In genomic region chr4:155595777-155596176, GRCm38 (mm10) we compare ENCODE assay signal across 22 mouse cellular contexts. TPM values are rescaled to one million over a fixed set of nuclear protein-coding genes. Genes with fewer than 3 reads are reported as not detected.
"Had no signal": no experiment of that assay in that cellular context is flagged by ENCODE, and none has a peak within 500 bp of the region (broad histone marks: within the 10 kb centered on the region; RNA-seq: fewer than 3 reads in every experiment).

No protein-coding gene starts in this region.

- H3K36me3 ChIP-seq: lung, embryonic 15.5 days; stomach, embryonic 15.5 days had no signal

- DNase-seq: kidney, adult 18-20 months; kidney, postnatal 10 days; kidney, postnatal 4 days; right cerebral cortex, postnatal 14 days; thymus, adult 2 months; thymus, postnatal 25 days had no signal

- H3K27me3 ChIP-seq: limb, embryonic 12.5 days; liver, embryonic 15.5 days; lung, embryonic 15.5 days; midbrain, embryonic 13.5 days; neural tube, embryonic 12.5 days; stomach, embryonic 15.5 days had no signal

- ATAC-seq: midbrain, embryonic 13.5 days had no signal

- H3K4me3 ChIP-seq: layer of hippocampus, adult 2 months; limb, embryonic 12.5 days; liver, embryonic 15.5 days; lung, embryonic 15.5 days; midbrain, embryonic 13.5 days; neural tube, embryonic 12.5 days; stomach, embryonic 15.5 days had no signal

- H3K9ac ChIP-seq: limb, embryonic 12.5 days; liver, embryonic 15.5 days; lung, embryonic 15.5 days; midbrain, embryonic 13.5 days; neural tube, embryonic 12.5 days; stomach, embryonic 15.5 days had no signal

- H3K27ac ChIP-seq: layer of hippocampus, adult 2 months; limb, embryonic 12.5 days; liver, embryonic 15.5 days; lung, embryonic 15.5 days; midbrain, embryonic 13.5 days; neural tube, embryonic 12.5 days; stomach, embryonic 15.5 days had no signal

- H3K4me2 ChIP-seq: limb, embryonic 12.5 days; lung, embryonic 15.5 days; midbrain, embryonic 13.5 days; neural tube, embryonic 12.5 days; stomach, embryonic 15.5 days had no signal

- H3K9me3 ChIP-seq: limb, embryonic 12.5 days; liver, embryonic 15.5 days; lung, embryonic 15.5 days; midbrain, embryonic 13.5 days; neural tube, embryonic 12.5 days; stomach, embryonic 15.5 days had no signal

- H3K4me1 ChIP-seq: limb, embryonic 12.5 days; lung, embryonic 15.5 days; neural tube, embryonic 12.5 days; stomach, embryonic 15.5 days had no signal

RNA-seq across cellular contexts. Expression of gene Gm10563, which starts 49.4 kb away (rescaled TPM):
- total RNA-seq: layer of hippocampus, adult 2 months; layer of hippocampus, postnatal 10 days; left cerebral cortex, postnatal 36 days; liver, adult 2 months; megakaryocyte progenitor cell, adult 5-6 weeks; neutrophil, adult 5-6 weeks had no signal
- polyA plus RNA-seq: kidney, embryonic 14.5 days; limb, embryonic 12.5 days; liver, adult 2 months; liver, embryonic 15.5 days; lung, embryonic 15.5 days; midbrain, embryonic 13.5 days; neural tube, embryonic 12.5 days; spleen, adult 2 months; stomach, embryonic 15.5 days; testis, adult 2 months; thymus, adult 2 months; urinary bladder, adult 2 months had no signal
